Mouse (Mus musculus) kidney, adult 10 weeks (tissue): ENCODE measurements around the gene Tsc1. TPM values are rescaled to one million over a fixed set of nuclear protein-coding genes. Genes with fewer than 3 reads are reported as not detected.

ENCODE experiments used
- polyA plus RNA-seq: library from polyadenylated mRNA; stranded (reverse); fragments of 350-450 nt; fragmentation: Illumina TruSeq; extraction: RNeasy Lipid Tissue Mini Kit (QIAGEN cat#74804); gene quantifications from one replicate; pipeline ENCODE4 v1.2.3, GENCODE M21; 2014; ENCODE audit warnings: low read depth, low replicate concordance

Tsc1 gene
- polyA plus RNA-seq: 8.3 TPM

DNA sequence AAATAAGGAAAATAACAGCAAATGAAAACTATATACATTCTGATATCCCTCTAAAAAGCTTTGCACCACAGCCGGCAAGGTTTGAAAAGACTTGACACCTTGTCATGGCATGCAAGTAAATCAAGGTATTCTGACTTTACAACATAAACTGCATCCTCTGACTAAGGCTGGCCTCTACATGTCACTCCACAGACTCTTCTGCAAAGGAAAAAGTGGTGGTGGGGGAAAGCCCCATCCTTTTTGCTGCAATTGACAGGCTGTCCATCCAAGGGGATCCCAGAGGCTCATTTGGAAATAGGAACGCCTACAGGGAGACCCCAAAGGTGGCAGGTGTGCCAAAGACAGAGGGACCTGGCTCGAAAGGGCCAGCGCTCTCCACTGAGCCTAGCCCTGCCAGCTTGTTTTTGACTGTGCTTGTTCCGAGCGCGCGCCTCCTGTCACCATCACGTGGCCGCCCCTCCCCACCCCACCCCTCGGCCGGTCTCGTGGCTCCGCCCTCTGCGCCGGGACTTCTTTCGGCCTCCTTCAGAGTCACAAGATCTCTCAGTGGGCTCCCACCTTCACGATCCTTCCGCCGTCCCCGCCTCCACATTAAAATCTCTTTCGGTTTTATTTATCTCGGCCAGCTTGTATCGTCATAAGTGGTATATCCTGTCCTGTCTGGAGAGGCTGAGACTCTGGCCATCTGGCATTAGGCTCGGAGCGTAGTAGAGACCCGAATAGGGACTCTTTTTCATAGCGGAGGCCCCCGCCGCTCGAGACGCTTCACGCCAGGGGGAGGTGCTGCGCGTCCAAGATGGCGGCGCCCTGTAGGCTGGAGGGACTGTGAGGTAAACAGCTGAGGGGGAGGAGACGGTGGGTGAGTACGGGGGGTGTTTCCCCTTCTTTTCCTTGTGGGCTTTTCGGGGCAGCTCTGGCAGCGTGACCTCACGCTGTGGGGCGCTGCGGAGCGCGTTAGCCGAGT is at the start of gene Tsc1:
Tsc1 (plus strand) TSS at position 768 of the 964 bp plus-strand sequence.

DNA sequence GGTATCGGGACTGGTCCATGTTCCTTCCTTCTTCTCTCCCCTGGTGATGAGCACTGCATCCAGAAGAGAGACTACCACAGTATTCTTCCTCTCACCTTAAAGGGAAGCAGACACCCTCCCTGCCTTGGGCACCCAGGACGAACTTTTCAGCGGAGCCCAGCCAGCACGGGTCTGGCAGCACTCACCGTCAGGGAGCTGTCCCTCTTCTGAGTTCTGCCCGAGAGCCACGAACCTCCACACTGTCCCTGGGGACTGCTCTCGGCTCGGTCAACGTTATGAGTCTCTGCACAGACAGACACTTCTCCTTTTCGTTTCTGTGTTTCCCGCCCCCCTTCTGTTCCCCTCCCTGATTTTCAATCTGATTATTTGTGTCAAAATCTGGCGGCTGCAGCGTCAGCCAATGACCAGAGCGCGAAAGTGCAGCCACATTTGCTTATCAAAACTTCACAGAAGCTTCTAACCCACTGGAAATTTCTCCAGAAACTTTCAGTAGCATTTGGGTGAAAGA is 19.3 kb upstream of the Tsc1 start, which contains the start of gene Gfi1b:
Gfi1b (minus strand) TSS at position 319 of the 508 bp plus-strand sequence.

GRCm38 (mm10) chr2:28699361-28700335 is 58.6 kb downstream of the Tsc1 start, which contains the start of the genes Spaca9 and Ak8:
Spaca9 (minus strand) TSS chr2:28699727.
Ak8 (plus strand) TSS chr2:28700164.

Other genes with a start within 250 kb of the Tsc1 start
- 1.5 TPM for gene Ppp1r26, start 194.4 kb upstream of the Tsc1 start, polyA plus RNA-seq
- 2.5 TPM for gene 1700007K13Rik, start 174.9 kb upstream of the Tsc1 start, polyA plus RNA-seq
- 82.2 TPM for gene Mrps2, start 173.2 kb upstream of the Tsc1 start, polyA plus RNA-seq
- not detected for gene Gbgt1, start 144.3 kb upstream of the Tsc1 start, polyA plus RNA-seq
- gene Gm10134, start 135.1 kb upstream of the Tsc1 start, polyA plus RNA-seq: not detected
- 8.2 TPM for gene Ralgds, start 128.1 kb upstream of the Tsc1 start, polyA plus RNA-seq
- gene Cel, start 77.8 kb upstream of the Tsc1 start, polyA plus RNA-seq: not detected
- gene Gtf3c5, start 57.5 kb upstream of the Tsc1 start, polyA plus RNA-seq: 2.6 TPM
- gene Gfi1b, start 19.2 kb upstream of the Tsc1 start, polyA plus RNA-seq: not detected
- gene Spaca9, start 58.5 kb downstream of the Tsc1 start, polyA plus RNA-seq: not detected
- not detected for gene Ak8, start 58.9 kb downstream of the Tsc1 start, polyA plus RNA-seq
- gene Gtf3c4, start 199.1 kb downstream of the Tsc1 start, polyA plus RNA-seq: 13.2 TPM
- 4.9 TPM for gene Ddx31, start 199.2 kb downstream of the Tsc1 start, polyA plus RNA-seq